In genomic region chr2:155613326-155613755, GRCm38 (mm10) we compare ENCODE assay signal across 8 mouse cellular contexts. TPM values are rescaled to one million over a fixed set of nuclear protein-coding genes. Genes with fewer than 3 reads are reported as not detected.
DNase-seq lines count a peak whose midpoint lies in the region; ATAC-seq and TF ChIP-seq lines count a peak whose summit lies in the region.

No protein-coding gene starts in this region.

- DNase-seq in thymus, adult 2 months: peak; percentile 55
- no peak for DNase-seq in thymus, adult 18-20 months
- peak; percentile 85 for DNase-seq in cerebellum, adult 9-11 months
- DNase-seq in gastrocnemius, postnatal 10 days: peak; percentile 60
- DNase-seq in kidney, adult 11 months: peak; percentile 42
- DNase-seq in lung, embryonic 14.5 days: peak; percentile 81
- no peak for DNase-seq in layer of hippocampus, postnatal 36 days

- peak; percentile 98 for ATAC-seq in lung, embryonic 14.5 days (ENCODE audit: insufficient read depth)
- peak; percentile 79 for ATAC-seq in neural tube, embryonic 14.5 days (ENCODE audit: low read depth)

- peak overlapping the region; percentile 58 for H3K4me2 ChIP-seq in lung, embryonic 14.5 days
- peak overlapping the region; percentile 32; the same call in 1 of the 2 replicates for H3K4me2 ChIP-seq in neural tube, embryonic 14.5 days (ENCODE audit: low read depth, low read length)

- WGBS in thymus, adult 2 months: 11% methylated on average over 20 of the region's 20 CpGs
- 3% methylated on average over 20 of the region's 20 CpGs for WGBS in lung, embryonic 14.5 days
- WGBS in neural tube, embryonic 14.5 days: 4% methylated on average over 20 of the region's 20 CpGs

- no peaks in the 10 kb centered on the region; the same call in 1 of the 2 replicates for H3K27me3 ChIP-seq in thymus, adult 2 months (ENCODE audit: control insufficient read depth, insufficient read depth, low read length)
- 0 out of 2 replicates have a peak, but pooled peaks cover 4% of the 10 kb centered on the region for H3K27me3 ChIP-seq in lung, embryonic 14.5 days (ENCODE audit: insufficient read depth, low read length)
- H3K27me3 ChIP-seq in neural tube, embryonic 14.5 days (ENCODE audit: control insufficient read depth, insufficient read depth, low read length): no peaks in the 10 kb centered on the region

- no peak overlapping the region for H3K4me3 ChIP-seq in thymus, adult 2 months (ENCODE audit: control insufficient read depth, insufficient read depth, low read length)
- H3K4me3 ChIP-seq in lung, embryonic 14.5 days (ENCODE audit: low read depth, low read length): peak overlapping the region; percentile 23
- peak overlapping the region; percentile 9; the same call in 1 of the 2 replicates for H3K4me3 ChIP-seq in neural tube, embryonic 14.5 days (ENCODE audit: low read depth, low read length)

- no peak for TF ChIP-seq POLR2A in thymus, adult 2 months (IDR thresholded peaks at IDR 0.05; ENCODE audit: control insufficient read depth, extremely low read depth, insufficient read depth, low read length, poor library complexity)

- H3K9me3 ChIP-seq in lung, embryonic 14.5 days (ENCODE audit: low read depth, low read length): no peaks in the 10 kb centered on the region
- no peaks in the 10 kb centered on the region for H3K9me3 ChIP-seq in neural tube, embryonic 14.5 days (ENCODE audit: control insufficient read depth, low read length)

- H3K36me3 ChIP-seq in thymus, adult 2 months (ENCODE audit: control insufficient read depth, insufficient read depth, low read length): no peaks in the 10 kb centered on the region
- H3K36me3 ChIP-seq in lung, embryonic 14.5 days (ENCODE audit: insufficient read depth): no peaks in the 10 kb centered on the region
- no peaks in the 10 kb centered on the region for H3K36me3 ChIP-seq in neural tube, embryonic 14.5 days (ENCODE audit: control insufficient read depth, insufficient read depth, low read length)

- no peak for TF ChIP-seq CTCF in thymus, adult 2 months (IDR thresholded peaks at IDR 0.05; ENCODE audit: borderline replicate concordance, control insufficient read depth, extremely low read depth, insufficient read depth, low read length, poor library complexity)
- no peak for TF ChIP-seq CTCF in lung, embryonic 14.5 days (IDR thresholded peaks at IDR 0.05; ENCODE audit: low read depth)

- H3K9ac ChIP-seq in lung, embryonic 14.5 days: no peak overlapping the region
- H3K9ac ChIP-seq in neural tube, embryonic 14.5 days (replicated peaks; ENCODE audit: low read depth, low read length): no peak overlapping the region

- peaks cover 8% of the 10 kb centered on the region for H3K4me1 ChIP-seq in thymus, adult 2 months (replicated peaks; ENCODE audit: control insufficient read depth, insufficient read depth, low read length)
- H3K4me1 ChIP-seq in lung, embryonic 14.5 days (ENCODE audit: insufficient read depth): peaks cover 4% of the 10 kb centered on the region; the same call in 1 of the 2 replicates
- 0 out of 2 replicates have a peak, but pooled peaks cover 3% of the 10 kb centered on the region for H3K4me1 ChIP-seq in neural tube, embryonic 14.5 days (ENCODE audit: control insufficient read depth, insufficient read depth, low read length)

- H3K27ac ChIP-seq in thymus, adult 2 months (ENCODE audit: control insufficient read depth, insufficient read depth, low read length): no peak overlapping the region
- no peak overlapping the region for H3K27ac ChIP-seq in lung, embryonic 14.5 days (ENCODE audit: low read depth)
- H3K27ac ChIP-seq in neural tube, embryonic 14.5 days (ENCODE audit: low read depth, low read length): no peak overlapping the region

RNA-seq across cellular contexts. Expression of gene Myh7b, which starts 2.3 kb away (rescaled TPM):
- polyA plus RNA-seq in thymus, adult 2 months (2012; rRNA removed): 0.09 and 1.0 TPM in 2 replicates
- total RNA-seq in gastrocnemius, postnatal 10 days (2021): 1 to 10 TPM; 1.3 to 2.3 TPM
- 0.32 and 0.36 TPM in 2 replicates for polyA plus RNA-seq in lung, embryonic 14.5 days (2014; fragmentation: Nextera tagmentation; extraction: Ambion mirVana)
- 0.50 and 0.52 TPM in 2 replicates for polyA plus RNA-seq in neural tube, embryonic 14.5 days (2014; fragmentation: Nextera tagmentation; extraction: Ambion mirVana)
- 1 to 10 TPM; 3.3 to 5.3 TPM for total RNA-seq in layer of hippocampus, postnatal 36 days (2021)

RNA-seq across cellular contexts. Expression of gene Gss, which starts 20.7 kb away (rescaled TPM):
- 20.6 and 23.2 TPM in 2 replicates for polyA plus RNA-seq in thymus, adult 2 months (2012; rRNA removed)
- total RNA-seq in gastrocnemius, postnatal 10 days (2021): 10 to 100 TPM in 1 of 2 experiments, 1 to 10 TPM in 1; 9.2 to 10.4 TPM
- 22.0 TPM in 2 replicates for polyA plus RNA-seq in lung, embryonic 14.5 days (2014; fragmentation: Nextera tagmentation; extraction: Ambion mirVana)
- 14.9 and 15.1 TPM in 2 replicates for polyA plus RNA-seq in neural tube, embryonic 14.5 days (2014; fragmentation: Nextera tagmentation; extraction: Ambion mirVana)
- total RNA-seq in layer of hippocampus, postnatal 36 days (2021): 10 to 100 TPM; 24.7 to 26.9 TPM

Comparison
In these comparisons a context has a peak if more than half of its experiments do, and no peak if none do; other contexts are left out.
1. DNase-seq: peak in thymus, adult 2 months (single experiment), cerebellum, adult 9-11 months (single experiment), gastrocnemius, postnatal 10 days (single experiment), kidney, adult 11 months (single experiment) and lung, embryonic 14.5 days (single experiment); none in thymus, adult 18-20 months (0 of 2) and layer of hippocampus, postnatal 36 days (0 of 2).